Mouse (Mus musculus): Measurements from ENCODE around the gene Prkca.

GRCm38 (mm10) chr11:108247121-108247863 lies 96.4 kb downstream of the Prkca start:
- TF ChIP-seq CTCF (conservative IDR thresholded peaks at IDR 0.05; ENCODE audit: insufficient read depth, insufficient read length, low read depth, low read length) (no peak), POLR2A (IDR thresholded peaks at IDR 0.05; ENCODE audit: low read depth, low read length) (no peak)
